8 mouse cellular contexts compared by ENCODE assay signal in genomic region chr14:25768915-25769625, GRCm38 (mm10). TPM values are rescaled to one million over a fixed set of nuclear protein-coding genes. Genes with fewer than 3 reads are reported as not detected.
DNase-seq lines count a peak whose midpoint lies in the region; ATAC-seq and TF ChIP-seq lines count a peak whose summit lies in the region.

TSS of gene Zcchc24 (minus strand) at chr14:25769039.

- no peak for ATAC-seq in cerebellum, adult (ENCODE audit: insufficient number of reproducible peaks, low FRiP score, low TSS enrichment)
- ATAC-seq in embryonic facial prominence, embryonic 11.5 days (replicated peaks; ENCODE audit: insufficient number of reproducible peaks, low FRiP score, low TSS enrichment, low read depth): peak; percentile 92
- ATAC-seq in limb, embryonic 12.5 days (ENCODE audit: insufficient number of reproducible peaks, insufficient read depth, low FRiP score, low TSS enrichment, low read depth): peak; percentile 94
- peak; percentile 85 for ATAC-seq in midbrain, embryonic 14.5 days (ENCODE audit: low FRiP score, low TSS enrichment)

- H3K27me3 ChIP-seq in embryonic facial prominence, embryonic 11.5 days (ENCODE audit: control insufficient read depth, insufficient read depth, low read length): no peaks in the 10 kb centered on the region; the same call in 1 of the 2 replicates
- no peaks in the 10 kb centered on the region; the same call in 1 of the 2 replicates for H3K27me3 ChIP-seq in limb, embryonic 12.5 days
- H3K27me3 ChIP-seq in midbrain, embryonic 14.5 days (ENCODE audit: control insufficient read depth, insufficient read depth, low read length): no peaks in the 10 kb centered on the region
- H3K27me3 ChIP-seq in spleen, adult 2 months (ENCODE audit: control insufficient read depth, insufficient read depth, low read length): no peaks in the 10 kb centered on the region; the same call in 1 of the 2 replicates

- H3K27ac ChIP-seq in embryonic facial prominence, embryonic 11.5 days (replicated peaks; ENCODE audit: low read depth, low read length): peak within 1 kb of the TSS; percentile 90
- peak within 1 kb of the TSS; percentile 94 for H3K27ac ChIP-seq in limb, embryonic 12.5 days
- H3K27ac ChIP-seq in midbrain, embryonic 14.5 days (replicated peaks; ENCODE audit: low read depth, low read length): peak within 1 kb of the TSS; percentile 55
- H3K27ac ChIP-seq in spleen, adult 2 months (ENCODE audit: insufficient read depth, low read length): peak within 1 kb of the TSS; percentile 58

- no peaks in the 10 kb centered on the region for H3K9me3 ChIP-seq in embryonic facial prominence, embryonic 11.5 days (replicated peaks; ENCODE audit: control insufficient read depth, low read length)
- no peaks in the 10 kb centered on the region for H3K9me3 ChIP-seq in limb, embryonic 12.5 days
- no peaks in the 10 kb centered on the region for H3K9me3 ChIP-seq in midbrain, embryonic 14.5 days (ENCODE audit: control insufficient read depth, low read length)

- H3K36me3 ChIP-seq in embryonic facial prominence, embryonic 11.5 days (replicated peaks; ENCODE audit: control insufficient read depth, insufficient read depth, low read depth, low read length): no peaks in the 10 kb centered on the region; the same call in 1 of the 2 replicates
- H3K36me3 ChIP-seq in limb, embryonic 12.5 days: no peaks in the 10 kb centered on the region
- no peaks in the 10 kb centered on the region for H3K36me3 ChIP-seq in midbrain, embryonic 14.5 days (ENCODE audit: control insufficient read depth, insufficient read depth, low read length)
- no peaks in the 10 kb centered on the region for H3K36me3 ChIP-seq in spleen, adult 2 months (ENCODE audit: control insufficient read depth, insufficient read depth, low read length)

- peak within 1 kb of the TSS; percentile 80 for H3K9ac ChIP-seq in embryonic facial prominence, embryonic 11.5 days (replicated peaks; ENCODE audit: low read length)
- peak within 1 kb of the TSS; percentile 83 for H3K9ac ChIP-seq in limb, embryonic 12.5 days (replicated peaks)
- peak within 1 kb of the TSS; percentile 60 for H3K9ac ChIP-seq in midbrain, embryonic 14.5 days (replicated peaks; ENCODE audit: low read length)

- TF ChIP-seq CTCF in spleen, adult 2 months (IDR thresholded peaks at IDR 0.05; ENCODE audit: extremely low read depth, insufficient read depth, insufficient read length, insufficient replicate concordance): no peak

- H3K4me3 ChIP-seq in embryonic facial prominence, embryonic 11.5 days (ENCODE audit: low read depth, low read length): peak within 1 kb of the TSS; percentile 77
- peak within 1 kb of the TSS; percentile 79 for H3K4me3 ChIP-seq in limb, embryonic 12.5 days (replicated peaks)
- peak within 1 kb of the TSS; percentile 50 for H3K4me3 ChIP-seq in midbrain, embryonic 14.5 days (replicated peaks; ENCODE audit: low read depth, low read length)
- H3K4me3 ChIP-seq in spleen, adult 2 months (ENCODE audit: extremely low read depth, insufficient read depth, insufficient read length): peak within 1 kb of the TSS; percentile 83

- under 1% methylated on average over 46 of the region's 55 CpGs for WGBS in embryonic facial prominence, embryonic 11.5 days
- under 1% methylated on average over 36 of the region's 55 CpGs for WGBS in limb, embryonic 12.5 days
- WGBS in midbrain, embryonic 14.5 days: under 1% methylated on average over 54 of the region's 55 CpGs
- 3% methylated on average over 53 of the region's 55 CpGs for WGBS in spleen, adult 2 months

- peaks cover 14% of the 10 kb centered on the region for H3K4me1 ChIP-seq in embryonic facial prominence, embryonic 11.5 days (ENCODE audit: control insufficient read depth, insufficient read depth, low read length)
- H3K4me1 ChIP-seq in limb, embryonic 12.5 days (replicated peaks): peaks cover 64% of the 10 kb centered on the region
- peaks cover 22% of the 10 kb centered on the region for H3K4me1 ChIP-seq in midbrain, embryonic 14.5 days (ENCODE audit: control insufficient read depth, insufficient read depth, low read length)
- H3K4me1 ChIP-seq in spleen, adult 2 months (ENCODE audit: control insufficient read depth, insufficient read depth, insufficient read length): peaks cover 21% of the 10 kb centered on the region; the same call in 1 of the 2 replicates

- peak within 1 kb of the TSS; percentile 94 for H3K4me2 ChIP-seq in embryonic facial prominence, embryonic 11.5 days (ENCODE audit: low read depth, low read length)
- H3K4me2 ChIP-seq in limb, embryonic 12.5 days: peak within 1 kb of the TSS; percentile 92
- H3K4me2 ChIP-seq in midbrain, embryonic 14.5 days (ENCODE audit: low read length): peak within 1 kb of the TSS; percentile 98

- TF ChIP-seq POLR2A in spleen, adult 2 months (IDR thresholded peaks at IDR 0.05; ENCODE audit: low read depth, low read length): no peak

- DNase-seq in cerebellum, adult 11 months: peak; percentile 34
- DNase-seq in embryonic facial prominence, embryonic 11.5 days (ENCODE audit: low spot score): peak; percentile 99
- peak; percentile 91 for DNase-seq in heart, adult 8-10 months (ENCODE audit: low spot score)
- peak; percentile 82 to 83 for DNase-seq in kidney, adult 8-10 months
- peak; percentile 88 for DNase-seq in midbrain, embryonic 14.5 days
- peak in 1 of 2 experiments; percentile 90 for DNase-seq in spleen, adult 2 months (ENCODE audit: low read depth in 1 of 2, low spot score in 2 of 2)

RNA-seq across cellular contexts. Expression of gene Zcchc24, which starts in this region (rescaled TPM):
- polyA plus RNA-seq in embryonic facial prominence, embryonic 11.5 days (2014; fragmentation: Nextera tagmentation; extraction: Ambion mirVana): 23.6 and 24.5 TPM in 2 replicates
- total RNA-seq in heart, adult 8-10 months (2022): 10 to 100 TPM; 28.3 to 37.1 (median 32.0) TPM
- 28.6 and 32.6 TPM in 2 replicates for polyA plus RNA-seq in limb, embryonic 12.5 days (2016; fragmentation: Nextera tagmentation; extraction: Ambion mirVana)
- polyA plus RNA-seq in midbrain, embryonic 14.5 days (2014; fragmentation: Nextera tagmentation; extraction: Ambion mirVana): 8.1 and 13.6 TPM in 2 replicates
- 14.9 and 17.4 TPM in 2 replicates for polyA plus RNA-seq in spleen, adult 2 months (2012; rRNA removed)
